Mouse (Mus musculus): Measurements from ENCODE around the gene Taok3. TPM values are rescaled to one million over a fixed set of nuclear protein-coding genes. Genes with fewer than 3 reads are reported as not detected.
"Not testable (repeated sequence)": the region's sequence is repeated elsewhere in the genome, so short reads cannot be mapped to it uniquely, and the experiment has no call there.

Gene Taok3
- polyA plus RNA-seq, 1 experiment from 2014 or later = 61.7 TPM

GRCm38 (mm10) chr5:117286286-117286685 is 166.4 kb downstream of the Taok3 start:
- Histone ChIP-seq H3K4me2 (ENCODE audit: low read length) (peak overlapping the region; percentile 54), H3K9me3 (ENCODE audit: control insufficient read depth, low read length) (no peaks in the 10 kb centered on the region), H3K9ac (ENCODE audit: low read depth, low read length) (peak overlapping the region; percentile 79), H3K27me3 (replicated peaks; ENCODE audit: control insufficient read depth, insufficient read depth, low read length) (no peaks in the 10 kb centered on the region), H3K4me1 (ENCODE audit: control insufficient read depth, insufficient read depth, low read depth, low read length) (peaks cover 22% of the 10 kb centered on the region), H3K4me3 (ENCODE audit: low read length) (peak overlapping the region; percentile 76), H3K36me3 (ENCODE audit: control insufficient read depth, insufficient read depth, low read length) (peaks cover 5% of the 10 kb centered on the region), H3K27ac (ENCODE audit: low read depth, low read length) (no peak overlapping the region)
- no peak for ATAC-seq
- 43% methylated on average over 3 of the region's 3 CpGs for WGBS

- H3K4me2 ChIP-seq (ENCODE audit: low read length) = peak within 1 kb of the TSS; percentile 73
- 1% methylated on average over 63 of the region's 77 CpGs for WGBS
- peak within 1 kb of the TSS; percentile 76 for H3K4me3 ChIP-seq (ENCODE audit: low read length)
- H3K9me3 ChIP-seq (ENCODE audit: control insufficient read depth, low read length) = no peaks in the 10 kb centered on the region
- ATAC-seq = peak; percentile 97
- no peaks in the 10 kb centered on the region for H3K27me3 ChIP-seq (replicated peaks; ENCODE audit: control insufficient read depth, insufficient read depth, low read length)
- H3K27ac ChIP-seq (ENCODE audit: low read depth, low read length) = peak within 1 kb of the TSS; percentile 63
- peaks cover 22% of the 10 kb centered on the region for H3K4me1 ChIP-seq (ENCODE audit: control insufficient read depth, insufficient read depth, low read depth, low read length)
- H3K9ac ChIP-seq (ENCODE audit: low read depth, low read length) = peak within 1 kb of the TSS; percentile 79
- H3K36me3 ChIP-seq (ENCODE audit: control insufficient read depth, insufficient read depth, low read length) = peaks cover 2% of the 10 kb centered on the region; the same call in 1 of the 2 replicates
These were observed 167.2 kb downstream of the Taok3 start, which contains the start of gene Pebp1 for GRCm38 (mm10) chr5:117286831-117287822. TSS of gene Pebp1 (minus strand) at chr5:117287625.

- ATAC-seq = no peak
- peaks cover 21% of the 10 kb centered on the region for H3K4me1 ChIP-seq (ENCODE audit: control insufficient read depth, insufficient read depth, low read depth, low read length)
- H3K36me3 ChIP-seq (ENCODE audit: control insufficient read depth, insufficient read depth, low read length) = no peaks in the 10 kb centered on the region; the same call in 1 of the 2 replicates
- no peaks in the 10 kb centered on the region for H3K27me3 ChIP-seq (replicated peaks; ENCODE audit: control insufficient read depth, insufficient read depth, low read length)
- no peaks in the 10 kb centered on the region for H3K9me3 ChIP-seq (ENCODE audit: control insufficient read depth, low read length)
- no peak overlapping the region for H3K9ac ChIP-seq (ENCODE audit: low read depth, low read length)
- H3K4me3 ChIP-seq (ENCODE audit: low read length) = no peak overlapping the region
- no peak overlapping the region for H3K27ac ChIP-seq (ENCODE audit: low read depth, low read length)
- no peak overlapping the region for H3K4me2 ChIP-seq (ENCODE audit: low read length)
These were observed 169.7 kb downstream of the Taok3 start for GRCm38 (mm10) chr5:117289646-117290045.

GRCm38 (mm10) chr5:117290081-117290480 is 170.2 kb downstream of the Taok3 start:
- H3K4me1 ChIP-seq (ENCODE audit: control insufficient read depth, insufficient read depth, low read depth, low read length) = peaks cover 20% of the 10 kb centered on the region
- H3K27me3 ChIP-seq (replicated peaks; ENCODE audit: control insufficient read depth, insufficient read depth, low read length) = no peaks in the 10 kb centered on the region
- 94% methylated on average over 2 of the region's 2 CpGs for WGBS
- no peaks in the 10 kb centered on the region; the same call in 1 of the 2 replicates for H3K36me3 ChIP-seq (ENCODE audit: control insufficient read depth, insufficient read depth, low read length)
- no peak for ATAC-seq
- no peak overlapping the region for H3K4me2 ChIP-seq (ENCODE audit: low read length)
- no peaks in the 10 kb centered on the region for H3K9me3 ChIP-seq (ENCODE audit: control insufficient read depth, low read length)
- H3K27ac ChIP-seq (ENCODE audit: low read depth, low read length) = no peak overlapping the region
- no peak overlapping the region for H3K4me3 ChIP-seq (ENCODE audit: low read length)
- H3K9ac ChIP-seq (ENCODE audit: low read depth, low read length) = no peak overlapping the region

- no peak for ATAC-seq
- Histone ChIP-seq H3K4me1 (ENCODE audit: control insufficient read depth, insufficient read depth, low read depth, low read length) (peaks cover 7% of the 10 kb centered on the region), H3K4me2 (ENCODE audit: low read length) (no peak overlapping the region), H3K36me3 (ENCODE audit: control insufficient read depth, insufficient read depth, low read length) (no peaks in the 10 kb centered on the region), H3K4me3 (ENCODE audit: low read length) (no peak overlapping the region), H3K27me3 (replicated peaks; ENCODE audit: control insufficient read depth, insufficient read depth, low read length) (no peaks in the 10 kb centered on the region), H3K27ac (ENCODE audit: low read depth, low read length) (no peak overlapping the region), H3K9ac (ENCODE audit: low read depth, low read length) (no peak overlapping the region), H3K9me3 (ENCODE audit: control insufficient read depth, low read length) (no peaks in the 10 kb centered on the region)
- WGBS = 93% methylated on average over 3 of the region's 3 CpGs
These were observed 171.4 kb downstream of the Taok3 start for GRCm38 (mm10) chr5:117291312-117291711.

- H3K4me3 ChIP-seq (ENCODE audit: low read length) = no peak overlapping the region
- no peaks in the 10 kb centered on the region for H3K9me3 ChIP-seq (ENCODE audit: control insufficient read depth, low read length)
- no peaks in the 10 kb centered on the region for H3K27me3 ChIP-seq (replicated peaks; ENCODE audit: control insufficient read depth, insufficient read depth, low read length)
- H3K4me1 ChIP-seq (ENCODE audit: control insufficient read depth, insufficient read depth, low read depth, low read length) = peaks cover 6% of the 10 kb centered on the region
- no peak for ATAC-seq
- no peak overlapping the region for H3K27ac ChIP-seq (ENCODE audit: low read depth, low read length)
- no peak overlapping the region for H3K9ac ChIP-seq (ENCODE audit: low read depth, low read length)
- H3K36me3 ChIP-seq (ENCODE audit: control insufficient read depth, insufficient read depth, low read length) = no peaks in the 10 kb centered on the region
- H3K4me2 ChIP-seq (ENCODE audit: low read length) = no peak overlapping the region
- 69% methylated on average over 6 of the region's 6 CpGs for whole genome bisulfite sequencing
These were observed 172.6 kb downstream of the Taok3 start for GRCm38 (mm10) chr5:117292547-117292946.

GRCm38 (mm10) chr5:117293776-117294175 is 173.8 kb downstream of the Taok3 start:
- H3K27ac ChIP-seq (ENCODE audit: low read depth, low read length); H3K27me3 ChIP-seq (replicated peaks; ENCODE audit: control insufficient read depth, insufficient read depth, low read length); H3K4me1 ChIP-seq (ENCODE audit: control insufficient read depth, insufficient read depth, low read depth, low read length); H3K4me2 ChIP-seq (ENCODE audit: low read length); H3K9ac ChIP-seq (ENCODE audit: low read depth, low read length); ATAC-seq; H3K4me3 ChIP-seq (ENCODE audit: low read length); H3K9me3 ChIP-seq (ENCODE audit: control insufficient read depth, low read length); H3K36me3 ChIP-seq (ENCODE audit: control insufficient read depth, insufficient read depth, low read length): not testable (repeated sequence)
- WGBS = 91% methylated on average over 3 of the region's 3 CpGs

GRCm38 (mm10) chr5:117295011-117295410 is 175.1 kb downstream of the Taok3 start:
- 92% methylated on average over 8 of the region's 8 CpGs for WGBS
- Histone ChIP-seq H3K9ac (ENCODE audit: low read depth, low read length) (no peak overlapping the region), H3K4me2 (ENCODE audit: low read length) (no peak overlapping the region), H3K9me3 (ENCODE audit: control insufficient read depth, low read length) (no peaks in the 10 kb centered on the region), H3K27ac (ENCODE audit: low read depth, low read length) (no peak overlapping the region), H3K4me1 (ENCODE audit: control insufficient read depth, insufficient read depth, low read depth, low read length) (no peaks in the 10 kb centered on the region), H3K27me3 (replicated peaks; ENCODE audit: control insufficient read depth, insufficient read depth, low read length) (no peaks in the 10 kb centered on the region), H3K4me3 (ENCODE audit: low read length) (no peak overlapping the region), H3K36me3 (ENCODE audit: control insufficient read depth, insufficient read depth, low read length) (no peaks in the 10 kb centered on the region)
- ATAC-seq = no peak

- WGBS = 72% methylated on average over 3 of the region's 3 CpGs
- H3K4me2 ChIP-seq (ENCODE audit: low read length) = no peak overlapping the region
- ATAC-seq = no peak
- H3K27me3 ChIP-seq (replicated peaks; ENCODE audit: control insufficient read depth, insufficient read depth, low read length) = no peaks in the 10 kb centered on the region
- H3K36me3 ChIP-seq (ENCODE audit: control insufficient read depth, insufficient read depth, low read length) = no peaks in the 10 kb centered on the region
- H3K9me3 ChIP-seq (ENCODE audit: control insufficient read depth, low read length) = no peaks in the 10 kb centered on the region
- no peak overlapping the region for H3K4me3 ChIP-seq (ENCODE audit: low read length)
- no peak overlapping the region for H3K9ac ChIP-seq (ENCODE audit: low read depth, low read length)
- no peak overlapping the region for H3K27ac ChIP-seq (ENCODE audit: low read depth, low read length)
- no peaks in the 10 kb centered on the region for H3K4me1 ChIP-seq (ENCODE audit: control insufficient read depth, insufficient read depth, low read depth, low read length)
These were observed 183.0 kb downstream of the Taok3 start for GRCm38 (mm10) chr5:117302899-117303298.

Data from hindbrain, embryonic 16.5 days (tissue).